8 mouse cellular contexts compared by ENCODE assay signal in genomic region chr10:94311511-94312006, GRCm38 (mm10). TPM values are rescaled to one million over a fixed set of nuclear protein-coding genes. Genes with fewer than 3 reads are reported as not detected.
A peak's percentile ranks its signal among the peaks of the same experiment; 100 is the strongest.
DNase-seq lines count a peak whose midpoint lies in the region; ATAC-seq lines count a peak whose summit lies in the region.

TSS of gene Tmcc3 (plus strand) at chr10:94311949.

- H3K4me1 ChIP-seq in forebrain, embryonic 13.5 days = peaks cover 14% of the 10 kb centered on the region
- H3K4me1 ChIP-seq in limb, embryonic 12.5 days (replicated peaks) = peaks cover 12% of the 10 kb centered on the region
- H3K4me1 ChIP-seq in stomach, embryonic 15.5 days = peaks cover 15% of the 10 kb centered on the region

- no peaks in the 10 kb centered on the region for H3K36me3 ChIP-seq in forebrain, embryonic 13.5 days (ENCODE audit: poor library complexity, severe bottlenecking)
- no peaks in the 10 kb centered on the region for H3K36me3 ChIP-seq in limb, embryonic 12.5 days
- H3K36me3 ChIP-seq in stomach, embryonic 15.5 days = no peaks in the 10 kb centered on the region

- no peak for DNase-seq in layer of hippocampus, adult 18-20 months (ENCODE audit: low spot score in 2 of 2)
- DNase-seq in layer of hippocampus, adult 11-12 months (ENCODE audit: low spot score) = no peak
- no peak for DNase-seq in adrenal gland, postnatal 14 days
- no peak for DNase-seq in heart, postnatal 4 days
- no peak for DNase-seq in right cerebral cortex, postnatal 4 days

- peak within 1 kb of the TSS; percentile 91 for H3K4me2 ChIP-seq in forebrain, embryonic 13.5 days
- H3K4me2 ChIP-seq in limb, embryonic 12.5 days = peak within 1 kb of the TSS; percentile 88
- peak within 1 kb of the TSS; percentile 97 for H3K4me2 ChIP-seq in stomach, embryonic 15.5 days

- no peak within 1 kb of the TSS for H3K27ac ChIP-seq in forebrain, embryonic 13.5 days
- H3K27ac ChIP-seq in limb, embryonic 12.5 days = no peak within 1 kb of the TSS
- no peak within 1 kb of the TSS for H3K27ac ChIP-seq in stomach, embryonic 15.5 days

- peak within 1 kb of the TSS; percentile 61 for H3K9ac ChIP-seq in forebrain, embryonic 13.5 days
- peak within 1 kb of the TSS; percentile 52 for H3K9ac ChIP-seq in limb, embryonic 12.5 days (replicated peaks)
- H3K9ac ChIP-seq in stomach, embryonic 15.5 days = peak within 1 kb of the TSS; percentile 16; the same call in 1 of the 2 replicates

- peaks cover 14% of the 10 kb centered on the region for H3K27me3 ChIP-seq in forebrain, embryonic 13.5 days
- H3K27me3 ChIP-seq in limb, embryonic 12.5 days = peaks cover 44% of the 10 kb centered on the region
- peaks cover 18% of the 10 kb centered on the region for H3K27me3 ChIP-seq in stomach, embryonic 15.5 days (replicated peaks)

- H3K4me3 ChIP-seq in forebrain, embryonic 13.5 days = peak within 1 kb of the TSS; percentile 50
- H3K4me3 ChIP-seq in limb, embryonic 12.5 days (replicated peaks) = peak within 1 kb of the TSS; percentile 46
- peak within 1 kb of the TSS; percentile 48 for H3K4me3 ChIP-seq in stomach, embryonic 15.5 days (replicated peaks)

- WGBS in forebrain, embryonic 13.5 days = 2% methylated on average over 19 of the region's 19 CpGs
- 5% methylated on average over 19 of the region's 19 CpGs for WGBS in limb, embryonic 12.5 days
- 2% methylated on average over 19 of the region's 19 CpGs for WGBS in stomach, embryonic 15.5 days

- ATAC-seq in forebrain, embryonic 13.5 days = 0 out of 2 replicates have a peak, but pooled peaks have one; percentile 9
- ATAC-seq in limb, embryonic 12.5 days (ENCODE audit: insufficient number of reproducible peaks, insufficient read depth, low FRiP score, low TSS enrichment, low read depth) = no peak
- ATAC-seq in stomach, embryonic 15.5 days (ENCODE audit: insufficient read depth, low FRiP score, low read depth) = no peak

- H3K9me3 ChIP-seq in forebrain, embryonic 13.5 days (replicated peaks) = 0 out of 2 replicates have a peak, but pooled peaks cover 3% of the 10 kb centered on the region
- H3K9me3 ChIP-seq in limb, embryonic 12.5 days = no peaks in the 10 kb centered on the region
- H3K9me3 ChIP-seq in stomach, embryonic 15.5 days = no peaks in the 10 kb centered on the region

RNA-seq across cellular contexts. Expression of gene Tmcc3, which starts in this region (rescaled TPM):
- 10 to 100 TPM; 52.9 to 56.6 TPM for total RNA-seq in layer of hippocampus, adult 18-20 months (2021)
- 29.1 and 36.0 TPM in 2 replicates for total RNA-seq in adrenal gland, postnatal 14 days (2021)
- polyA plus RNA-seq in forebrain, embryonic 13.5 days (2015; fragmentation: Nextera tagmentation; extraction: Ambion mirVana) = 3.7 and 4.8 TPM in 2 replicates
- total RNA-seq in heart, postnatal 4 days (2021) = 10 to 100 TPM; 23.8 to 25.0 TPM
- 9.5 and 12.1 TPM in 2 replicates for polyA plus RNA-seq in limb, embryonic 12.5 days (2016; fragmentation: Nextera tagmentation; extraction: Ambion mirVana)
- polyA plus RNA-seq in stomach, embryonic 15.5 days (2015; fragmentation: Nextera tagmentation; extraction: Ambion mirVana) = 9.1 and 9.9 TPM in 2 replicates
